Mouse (Mus musculus) stomach, postnatal 0 days (tissue): ENCODE results near the gene Tmem18. TPM values are rescaled to one million over a fixed set of nuclear protein-coding genes. Genes with fewer than 3 reads are reported as not detected.

Source experiments
- ATAC-seq: fragments of 200-750 bp; cut with Nextera tagmentation; 2 replicates; pipeline ENCODE4 v1.8.0; 2017; ENCODE audit not compliant: low FRiP score, low TSS enrichment
- DNase-seq: peaks from one replicate; pipeline ENCODE4 v3.0.0-alpha.2; 2016; ENCODE audit warnings: low spot score
- H3K27ac ChIP-seq: fragments of 300-500 bp; sonication (generic); replicated peaks from 2 replicates; pipeline ENCODE4 v1.5.1; 2014; ENCODE audit warnings: mild to moderate bottlenecking, control low read depth
- H3K27me3 ChIP-seq: fragments of 300-500 bp; sonication (generic); 2 replicates; pipeline ENCODE4 v1.6.1; 2014; ENCODE audit warnings: low read length; ENCODE audit not compliant: control insufficient read depth, insufficient read depth
- H3K36me3 ChIP-seq: fragments of 300-500 bp; sonication (generic); 2 replicates; pipeline ENCODE4 v1.6.1; 2014; ENCODE audit warnings: low read length, mixed read lengths; ENCODE audit not compliant: control insufficient read depth, insufficient read depth
- H3K4me1 ChIP-seq: fragments of 300-500 bp; sonication (generic); replicated peaks from 2 replicates; pipeline ENCODE4 v1.6.1; 2014; ENCODE audit warnings: antibody characterized with exemption; ENCODE audit not compliant: control insufficient read depth, insufficient read depth
- H3K4me2 ChIP-seq: fragments of 300-500 bp; sonication (generic); replicated peaks from 2 replicates; pipeline ENCODE4 v1.6.1; 2014; ENCODE audit warnings: low read depth, mild to moderate bottlenecking, control low read depth, moderate library complexity
- H3K4me3 ChIP-seq: fragments of 300-500 bp; sonication (generic); 2 replicates; pipeline ENCODE4 v1.5.1; 2014; ENCODE audit warnings: low read depth, low read length, control low read depth
- H3K9ac ChIP-seq: fragments of 300-500 bp; sonication (generic); 2 replicates; pipeline ENCODE4 v1.6.1; 2014; ENCODE audit warnings: mild to moderate bottlenecking, low read length, control low read depth, mixed read lengths
- H3K9me3 ChIP-seq: fragments of 300-500 bp; sonication (generic); 2 replicates; pipeline ENCODE4 v1.6.1; 2016; ENCODE audit warnings: low read length; ENCODE audit not compliant: control insufficient read depth
- CTCF ChIP-seq: IDR thresholded peaks from 2 replicates; pipeline ENCODE4 v1.5.1; 2016; ENCODE audit warnings: antibody characterized with exemption, low read depth, mild to moderate bottlenecking, moderate library complexity
- EP300 ChIP-seq: optimal IDR thresholded peaks from 2 replicates; pipeline ENCODE3; 2016; ENCODE audit warnings: antibody characterized with exemption
- WGBS: fragments of 180-500 bp; shearing (Covaris S2); extraction: QIAGEN DNeasy Blood & Tissue Kit; methylation state at CpG from one replicate; pipeline ENCODE4 v1.1.7; 2014; 5-methylcytosine and 5-hydroxymethylcytosine counted together
- microRNA-seq: library from miRNA; unstranded; fragments of <30 nt; microRNA quantifications from one replicate; pipeline ENCODE4, GENCODE M21; 2016
- polyA plus RNA-seq: library from polyadenylated mRNA; unstranded; fragments of >200 nt; fragmentation: Nextera tagmentation; extraction: Ambion mirVana; gene quantifications from 2 replicates; pipeline ENCODE4 v1.2.1, GENCODE M21; 2015

The Tmem18 gene
- polyA plus RNA-seq, 1 experiment from 2014 or later: 18.4 TPM

DNA sequence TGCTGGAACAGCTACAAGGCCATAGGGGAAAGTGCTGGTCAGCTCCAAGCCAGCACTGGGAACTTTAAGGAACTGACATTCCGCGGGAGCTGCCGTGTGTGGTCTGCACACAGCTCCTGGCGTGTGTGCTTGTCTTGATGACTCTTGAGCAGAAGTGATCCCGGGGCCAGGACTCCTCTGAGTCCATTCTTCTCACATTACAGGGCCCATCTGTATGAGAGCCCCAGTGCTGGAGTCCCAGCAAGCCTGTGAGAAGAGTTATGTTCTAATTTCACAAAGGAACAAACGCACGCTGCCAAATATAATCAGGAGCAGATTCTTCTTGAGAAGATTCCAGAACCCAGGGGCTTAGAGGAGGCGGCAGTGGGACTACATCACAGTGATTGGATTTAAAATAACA, 34.2 kb downstream of the Tmem18 start:
- Histone ChIP-seq H3K27ac (no peak overlapping the region), H3K27me3 (no peaks in the 10 kb centered on the region), H3K4me2 (no peak overlapping the region), H3K4me1 (no peaks in the 10 kb centered on the region), H3K36me3 (no peaks in the 10 kb centered on the region), H3K9me3 (no peaks in the 10 kb centered on the region), H3K4me3 (no peak overlapping the region), H3K9ac (no peak overlapping the region)
- TF ChIP-seq CTCF (no peak), EP300 (no peak)
- ATAC-seq: peak; percentile 29; the same call in 1 of the 2 replicates
- DNase-seq: peak; percentile 20
- 15% methylated on average over 8 of the region's 8 CpGs for WGBS

- no peaks in the 10 kb centered on the region for H3K4me1 ChIP-seq
- H3K4me3 ChIP-seq: no peak overlapping the region
- H3K27ac ChIP-seq: no peak overlapping the region
- TF ChIP-seq EP300 (no peak), CTCF (no peak)
- no peak overlapping the region for H3K9ac ChIP-seq
- WGBS: 45% methylated on average over 5 of the region's 5 CpGs
- H3K27me3 ChIP-seq: no peaks in the 10 kb centered on the region
- H3K9me3 ChIP-seq: no peaks in the 10 kb centered on the region
- no peak for DNase-seq
- H3K4me2 ChIP-seq: no peak overlapping the region
- peak; percentile 51; the same call in 1 of the 2 replicates for ATAC-seq
- H3K36me3 ChIP-seq: no peaks in the 10 kb centered on the region
Measured at GRCm38 (mm10) chr12:30628466-30628865, 44.2 kb downstream of the Tmem18 start.

- Histone ChIP-seq H3K4me2 (no peak overlapping the region), H3K27me3 (no peaks in the 10 kb centered on the region), H3K9ac (no peak overlapping the region), H3K4me1 (no peaks in the 10 kb centered on the region), H3K27ac (no peak overlapping the region), H3K36me3 (no peaks in the 10 kb centered on the region), H3K4me3 (no peak overlapping the region), H3K9me3 (no peaks in the 10 kb centered on the region)
- no peak for DNase-seq
- no peak for TF ChIP-seq CTCF
- TF ChIP-seq EP300: no peak
- ATAC-seq: no peak
Measured at GRCm38 (mm10) chr12:30634534-30634933, 50.3 kb downstream of the Tmem18 start.

Small RNA genes within 50 kb of the gene (microRNA-seq; reads per million reads assigned to microRNA genes)
- gene Gm25243: not detected

Other genes starting within 250 kb of the Tmem18 start
- gene Sntg2, start 211.1 kb upstream of the Tmem18 start, polyA plus RNA-seq: 31.5 and 36.6 TPM in 2 replicates